Mouse (Mus musculus) CD4-positive, CD25-positive, alpha-beta regulatory T cell, adult 4 months (primary cell): ENCODE data around the gene Pfkfb2. TPM values are rescaled to one million over a fixed set of nuclear protein-coding genes. Genes with fewer than 3 reads are reported as not detected.
"Not testable (repeated sequence)": the region's sequence is repeated elsewhere in the genome, so short reads cannot be mapped to it uniquely, and the experiment has no call there.

ENCODE experiments used
- ATAC-seq: one replicate; pipeline ENCODE4 v1.8.0; 2017
- polyA plus RNA-seq, 2 experiments: library from polyadenylated mRNA; unstranded; fragments of 100-300 nt; shearing (Covaris generic); gene quantifications; one replicate each; pipeline ENCODE4 v1.2.1; 2017

The Pfkfb2 gene
- polyA plus RNA-seq, 2 experiments from 2014 or later: 2.2 to 5.2 TPM

- ATAC-seq: no peak
Measured at GRCm38 (mm10) chr1:130683905-130684304, 45.1 kb downstream of the Pfkfb2 start.

DNA sequence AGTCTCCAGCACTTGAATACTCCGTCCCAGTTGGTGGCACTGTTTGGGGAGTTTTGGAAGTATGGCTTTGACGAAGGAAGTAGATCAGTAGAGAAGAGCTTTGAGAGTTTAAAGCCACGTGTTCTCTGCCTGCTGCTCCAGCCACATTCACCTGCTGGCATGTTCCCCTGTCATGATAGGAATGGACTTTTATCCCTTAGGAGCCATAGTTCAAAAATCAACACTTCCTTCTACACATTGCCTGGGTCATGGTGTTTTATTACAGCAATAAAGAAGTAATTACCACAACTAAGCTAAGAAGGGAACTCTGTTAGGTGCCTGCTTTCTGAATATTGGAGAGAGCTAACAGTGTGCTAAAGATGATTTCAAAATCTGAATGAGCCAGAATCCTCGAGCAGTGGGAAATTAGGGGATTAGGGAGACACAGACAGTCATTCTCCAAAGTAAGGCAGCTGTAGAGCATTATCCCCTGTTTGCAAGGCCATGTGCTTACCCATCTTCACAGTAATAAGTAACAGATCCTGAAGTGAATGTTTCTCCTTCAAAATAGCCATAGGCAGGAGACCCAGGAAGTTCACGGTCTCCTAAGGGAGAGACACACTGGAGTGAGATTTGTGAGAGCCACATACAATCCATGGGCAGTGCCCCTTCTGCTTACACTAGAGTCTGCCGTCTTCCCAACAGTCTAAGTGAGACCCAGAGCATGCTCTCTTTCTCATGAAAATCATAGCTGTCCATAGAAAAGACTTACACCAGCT lies 47.2 kb downstream of the Pfkfb2 start:
- ATAC-seq: no peak

DNA sequence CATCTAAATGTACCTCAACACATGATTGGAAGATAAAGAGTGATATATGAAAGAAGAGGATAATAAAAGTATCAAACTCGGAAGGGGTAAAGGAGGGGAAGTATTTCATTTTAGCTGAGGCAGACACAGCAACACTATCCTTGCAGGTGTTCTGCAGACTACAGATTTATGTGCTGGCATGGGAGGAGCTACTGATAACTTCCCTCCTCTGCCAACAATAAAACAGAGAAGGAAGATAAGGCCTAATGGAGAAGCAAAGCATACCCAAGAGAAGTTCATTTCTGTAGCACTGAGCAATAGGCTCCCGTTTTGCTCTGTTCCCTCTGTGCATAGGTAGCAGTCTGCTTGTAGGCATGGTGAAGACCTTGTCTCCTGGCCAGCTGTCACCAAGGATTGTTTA lies 48.0 kb downstream of the Pfkfb2 start:
- no peak for ATAC-seq

- ATAC-seq: no peak
Measured at GRCm38 (mm10) chr1:130678551-130678950, 50.5 kb downstream of the Pfkfb2 start.

GRCm38 (mm10) chr1:130663576-130663975 lies 65.5 kb downstream of the Pfkfb2 start:
- ATAC-seq: not testable (repeated sequence)

DNA sequence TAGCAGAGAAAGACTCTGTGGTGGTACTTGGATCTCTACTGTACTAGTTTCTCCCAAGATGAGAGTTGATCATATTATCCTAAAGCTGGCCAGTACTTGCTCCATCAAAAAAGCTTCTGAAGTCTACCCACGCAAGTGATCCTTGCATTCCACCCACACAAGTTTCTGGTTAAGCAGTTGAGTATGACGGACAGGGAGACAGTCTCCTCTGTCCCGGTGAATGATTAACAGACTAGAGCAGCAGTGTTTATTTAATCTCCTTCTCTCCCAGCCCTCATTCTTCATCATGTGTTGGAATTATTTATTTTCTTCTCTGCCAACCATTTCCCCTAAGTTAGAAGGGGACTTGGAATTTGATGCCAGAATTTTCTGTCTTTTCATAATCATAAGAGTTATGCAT lies 67.6 kb downstream of the Pfkfb2 start, which contains the start of gene C4bp:
C4bp (minus strand) TSS at position 179 of the 400 bp plus-strand sequence.
- no peak for ATAC-seq

- not testable (repeated sequence) for ATAC-seq
Measured at GRCm38 (mm10) chr1:130659641-130660040, 69.4 kb downstream of the Pfkfb2 start.

- ATAC-seq: no peak
Measured at GRCm38 (mm10) chr1:130644103-130644502, 85.0 kb downstream of the Pfkfb2 start.

GRCm38 (mm10) chr1:130640967-130641366 lies 88.1 kb downstream of the Pfkfb2 start:
- ATAC-seq: no peak

Other genes with a start within 250 kb of the Pfkfb2 start
- not detected for gene Zp3r, start 99.6 kb downstream of the Pfkfb2 start, polyA plus RNA-seq
- gene C4bp, start 67.6 kb downstream of the Pfkfb2 start, polyA plus RNA-seq: not detected
- not detected for gene Gm29427, start 13.5 kb downstream of the Pfkfb2 start, polyA plus RNA-seq
- gene Yod1, start 11.9 kb downstream of the Pfkfb2 start, polyA plus RNA-seq: 10 to 100 TPM; 20.7 to 21.8 TPM
- under 1 TPM in 1 of 2 experiments, not detected in 1; 0.15 TPM for gene AA986860, start 2.7 kb upstream of the Pfkfb2 start, polyA plus RNA-seq
- under 1 TPM; 0.43 to 0.71 TPM for gene Fcamr, start 71.6 kb upstream of the Pfkfb2 start, polyA plus RNA-seq
- gene Pigr, start 97.4 kb upstream of the Pfkfb2 start, polyA plus RNA-seq: under 1 TPM in 1 of 2 experiments, not detected in 1; 0.98 TPM
- gene Fcmr, start 136.4 kb upstream of the Pfkfb2 start, polyA plus RNA-seq: 1 to 10 TPM; 2.0 to 4.4 TPM
- not detected for gene Il24, start 158.2 kb upstream of the Pfkfb2 start, polyA plus RNA-seq
- not detected for gene Il20, start 182.2 kb upstream of the Pfkfb2 start, polyA plus RNA-seq
- not detected for gene Il19, start 210.9 kb upstream of the Pfkfb2 start, polyA plus RNA-seq